Mouse (Mus musculus): ENCODE measurements at regions not wholly inside any gene's neighbourhood (a gene's known extent, or its start where the extent isn't known, plus 50 kb on each side); places are given as distances from the start of the nearest gene placed in this dataset.
"Not testable (repeated sequence)": the region's sequence is repeated elsewhere in the genome, so short reads cannot be mapped to it uniquely, and the experiment has no call there.

DNA sequence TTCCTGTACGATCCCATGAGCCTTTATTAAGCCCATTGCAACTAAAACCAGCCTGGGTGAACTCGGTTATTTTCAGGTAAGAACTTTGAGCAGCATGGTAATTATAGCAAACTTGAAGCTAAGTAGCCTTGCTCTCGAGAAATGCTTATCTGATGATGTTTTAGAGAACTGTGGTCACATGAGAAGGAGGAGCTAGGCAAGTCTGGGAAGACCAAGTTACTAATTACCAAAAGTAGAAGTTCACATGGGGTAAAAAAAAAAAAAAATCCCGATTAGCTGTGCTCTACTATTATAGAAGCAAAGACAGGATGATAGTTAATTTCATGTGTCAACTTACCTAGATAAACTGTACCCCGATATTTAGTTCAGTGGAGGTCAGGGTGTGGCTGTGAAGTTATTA lies 68.0 kb upstream of the Tbl1xr1 start:
- TF ChIP-seq EP300 (IDR thresholded peaks at IDR 0.05; ENCODE audit: low read depth) (no peak), CTCF (IDR thresholded peaks at IDR 0.05; ENCODE audit: low read depth) (no peak)
- H3K4me1 ChIP-seq (replicated peaks; ENCODE audit: control insufficient read depth in 2 of 2, insufficient read depth in 2 of 2, low read length in 1 of 2), result 0 out of 4 replicates have a peak, but pooled peaks cover 0 to 2% of the 10 kb centered on the region in 2 experiments
- H3K27me3 ChIP-seq (ENCODE audit: control insufficient read depth, insufficient read depth, low read length), result no peaks in the 10 kb centered on the region
- WGBS (ENCODE audit: insufficient replicate concordance), result 48% methylated on average over 5 of the region's 5 CpGs
- H3K4me3 ChIP-seq (ENCODE audit: insufficient read depth in 1 of 2, low read depth in 2 of 2, low read length in 2 of 2), result no peak overlapping the region
- DNase-seq (ENCODE audit: low read depth in 3 of 3, low spot score in 3 of 3) (no peak), ATAC-seq (ENCODE audit: insufficient read depth) (no peak)
- no peaks in the 10 kb centered on the region for H3K36me3 ChIP-seq (replicated peaks; ENCODE audit: control insufficient read depth, insufficient read depth, low read depth)
- no peak overlapping the region for H3K4me2 ChIP-seq (ENCODE audit: low read depth)
- H3K9me3 ChIP-seq (ENCODE audit: control insufficient read depth, low read length), result no peaks in the 10 kb centered on the region
- no peak overlapping the region for H3K27ac ChIP-seq
- H3K9ac ChIP-seq (replicated peaks), result no peak overlapping the region

DNA sequence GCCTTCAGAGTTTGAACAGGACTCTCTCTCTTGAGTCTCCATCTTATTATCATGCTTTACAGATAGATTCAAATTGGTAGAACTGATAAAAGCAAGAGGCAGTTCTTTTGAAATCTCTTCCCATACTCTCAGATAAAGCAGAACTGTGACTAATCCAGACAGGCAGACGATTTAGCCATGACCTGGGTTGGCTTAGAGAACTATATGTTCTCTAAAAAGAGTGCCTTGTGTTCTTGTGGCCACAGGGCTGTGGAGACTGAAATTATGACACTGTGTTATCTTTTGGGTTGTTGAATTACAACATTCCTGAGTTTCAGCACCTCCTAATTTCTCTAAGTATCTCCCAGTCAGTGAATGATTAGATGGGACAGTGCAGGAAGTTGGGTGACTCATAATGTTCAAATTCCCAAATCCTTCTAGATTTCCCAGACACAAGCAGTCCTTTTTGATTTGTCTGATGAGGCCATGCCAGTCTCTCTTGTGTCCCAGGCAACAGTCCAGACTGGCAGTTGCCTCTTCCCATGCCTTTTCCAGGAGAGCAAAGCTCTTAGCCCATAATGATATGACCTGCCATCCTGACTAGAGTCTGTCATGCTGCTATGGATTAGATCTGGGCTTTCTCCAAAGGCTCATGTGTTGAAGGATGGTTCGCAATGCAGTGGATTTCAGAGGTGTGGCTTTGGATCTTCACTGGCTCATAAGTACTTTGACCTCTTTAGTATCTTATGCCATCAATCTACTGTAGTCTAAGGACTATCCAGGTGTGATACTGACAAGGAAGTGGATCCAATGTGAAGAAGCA lies 66.4 kb upstream of the Tbl1xr1 start:
- DNase-seq (ENCODE audit: low read depth in 3 of 3, low spot score in 3 of 3) (no peak), ATAC-seq (ENCODE audit: insufficient read depth) (no peak)
- no peaks in the 10 kb centered on the region for H3K9me3 ChIP-seq (ENCODE audit: control insufficient read depth, low read length)
- no peaks in the 10 kb centered on the region for H3K27me3 ChIP-seq (ENCODE audit: control insufficient read depth, insufficient read depth, low read length)
- H3K4me2 ChIP-seq (ENCODE audit: low read depth), result no peak overlapping the region
- no peaks in the 10 kb centered on the region for H3K36me3 ChIP-seq (replicated peaks; ENCODE audit: control insufficient read depth, insufficient read depth, low read depth)
- 48% methylated on average over 2 of the region's 2 CpGs for WGBS (ENCODE audit: insufficient replicate concordance)
- no peak overlapping the region for H3K9ac ChIP-seq (replicated peaks)
- no peak for TF ChIP-seq CTCF (IDR thresholded peaks at IDR 0.05; ENCODE audit: low read depth)
- no peak for TF ChIP-seq EP300 (IDR thresholded peaks at IDR 0.05; ENCODE audit: low read depth)
- 0 out of 4 replicates have a peak, but pooled peaks cover 0 to 2% of the 10 kb centered on the region in 2 experiments for H3K4me1 ChIP-seq (replicated peaks; ENCODE audit: control insufficient read depth in 2 of 2, insufficient read depth in 2 of 2, low read length in 1 of 2)
- no peak overlapping the region for H3K27ac ChIP-seq
- H3K4me3 ChIP-seq (ENCODE audit: insufficient read depth in 1 of 2, low read depth in 2 of 2, low read length in 2 of 2), result no peak overlapping the region

DNA sequence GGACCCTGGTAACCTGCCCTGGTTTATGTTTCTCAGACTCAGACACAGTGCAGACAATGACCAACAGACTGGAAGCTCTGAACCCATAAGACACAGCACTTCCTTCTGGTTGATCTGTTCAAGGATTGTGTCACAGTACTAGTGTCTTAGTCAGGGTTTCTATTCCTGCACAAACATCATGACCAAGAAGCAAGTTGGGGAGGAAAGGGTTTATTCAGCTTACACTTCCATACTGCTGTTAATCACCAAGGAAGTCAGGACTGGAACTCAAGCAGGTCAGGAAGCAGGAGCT lies 65.8 kb upstream of the Tbl1xr1 start:
- not testable (repeated sequence) for DNase-seq (ENCODE audit: low read depth in 3 of 3, low spot score in 3 of 3); ATAC-seq (ENCODE audit: insufficient read depth)

DNA sequence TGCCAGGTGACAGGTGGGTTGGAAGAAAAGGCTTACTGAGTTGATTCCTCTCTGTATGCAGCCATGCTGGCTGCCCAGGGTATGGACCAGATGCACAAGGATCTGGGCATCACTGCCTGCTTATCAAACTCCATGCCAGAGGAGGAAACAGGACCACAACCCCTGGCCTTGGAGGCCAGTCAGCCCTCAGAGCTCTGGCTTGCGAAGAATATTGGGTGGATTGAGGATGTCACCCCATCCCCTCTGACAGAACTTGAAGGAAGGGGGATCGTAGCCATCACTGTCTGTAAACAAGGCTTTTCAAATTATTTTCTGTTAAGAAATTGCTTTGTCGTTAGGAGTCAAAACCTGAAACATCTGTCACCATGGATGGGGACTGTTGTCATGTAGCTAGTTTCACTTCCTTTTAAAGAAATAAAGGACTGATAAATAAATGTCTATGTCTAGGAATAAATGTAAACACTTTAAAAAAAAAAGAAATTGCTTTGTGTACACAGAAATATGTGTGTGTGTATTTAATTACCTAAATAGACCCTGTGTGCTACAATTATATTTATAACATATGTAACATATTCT lies 55.0 kb upstream of the Tbl1xr1 start:
- no peak for ATAC-seq (ENCODE audit: insufficient read depth)
- no peak overlapping the region for H3K9ac ChIP-seq (replicated peaks)
- no peak overlapping the region for H3K4me3 ChIP-seq (ENCODE audit: insufficient read depth in 1 of 2, low read depth in 2 of 2, low read length in 2 of 2)
- H3K9me3 ChIP-seq (ENCODE audit: control insufficient read depth, low read length), result no peaks in the 10 kb centered on the region
- WGBS (ENCODE audit: insufficient replicate concordance), result 62% methylated on average over 3 of the region's 3 CpGs
- H3K36me3 ChIP-seq (replicated peaks; ENCODE audit: control insufficient read depth, insufficient read depth, low read depth), result no peaks in the 10 kb centered on the region
- no peaks in the 10 kb centered on the region for H3K27me3 ChIP-seq (ENCODE audit: control insufficient read depth, insufficient read depth, low read length)
- H3K4me1 ChIP-seq (replicated peaks; ENCODE audit: control insufficient read depth in 2 of 2, insufficient read depth in 2 of 2, low read length in 1 of 2), result peaks cover 0 to 9% of the 10 kb centered on the region in 2 experiments; a peak in 2 of 4 replicates
- TF ChIP-seq EP300 (IDR thresholded peaks at IDR 0.05; ENCODE audit: low read depth) (no peak), CTCF (IDR thresholded peaks at IDR 0.05; ENCODE audit: low read depth) (no peak)
- no peak overlapping the region for H3K4me2 ChIP-seq (ENCODE audit: low read depth)
- DNase-seq (ENCODE audit: low read depth in 3 of 3, low spot score in 3 of 3), result no peak
- H3K27ac ChIP-seq, result no peak overlapping the region

More for the DNA sequence above, 65.8 kb upstream of the Tbl1xr1 start:
- H3K27ac ChIP-seq; H3K9me3 ChIP-seq (ENCODE audit: control insufficient read depth, low read length); H3K4me3 ChIP-seq (ENCODE audit: insufficient read depth in 1 of 2, low read depth in 2 of 2, low read length in 2 of 2); H3K27me3 ChIP-seq (ENCODE audit: control insufficient read depth, insufficient read depth, low read length); H3K9ac ChIP-seq (replicated peaks); H3K4me2 ChIP-seq (ENCODE audit: low read depth); H3K4me1 ChIP-seq (replicated peaks; ENCODE audit: control insufficient read depth in 2 of 2, insufficient read depth in 2 of 2, low read length in 1 of 2); H3K36me3 ChIP-seq (replicated peaks; ENCODE audit: control insufficient read depth, insufficient read depth, low read depth): not testable (repeated sequence)

GRCm38 (mm10) chr3:22022418-22022817 lies 54.0 kb upstream of the Tbl1xr1 start:
- Histone ChIP-seq H3K4me2 (ENCODE audit: low read depth) (no peak overlapping the region), H3K9me3 (ENCODE audit: control insufficient read depth, low read length) (no peaks in the 10 kb centered on the region), H3K27me3 (ENCODE audit: control insufficient read depth, insufficient read depth, low read length) (no peaks in the 10 kb centered on the region), H3K27ac (no peak overlapping the region), H3K4me3 (ENCODE audit: insufficient read depth in 1 of 2, low read depth in 2 of 2, low read length in 2 of 2) (no peak overlapping the region), H3K4me1 (replicated peaks; ENCODE audit: control insufficient read depth in 2 of 2, insufficient read depth in 2 of 2, low read length in 1 of 2) (peaks cover 0 to 9% of the 10 kb centered on the region in 2 experiments; a peak in 2 of 4 replicates), H3K9ac (replicated peaks) (no peak overlapping the region), H3K36me3 (replicated peaks; ENCODE audit: control insufficient read depth, insufficient read depth, low read depth) (no peaks in the 10 kb centered on the region)
- TF ChIP-seq EP300 (IDR thresholded peaks at IDR 0.05; ENCODE audit: low read depth) (no peak), CTCF (IDR thresholded peaks at IDR 0.05; ENCODE audit: low read depth) (no peak)
- no peak for DNase-seq (ENCODE audit: low read depth in 3 of 3, low spot score in 3 of 3)
- no peak for ATAC-seq (ENCODE audit: insufficient read depth)
- 30% methylated on average over 2 of the region's 2 CpGs for WGBS (ENCODE audit: insufficient replicate concordance)

Data from liver, embryonic 14.5 days (tissue).